Mouse (Mus musculus) limb, embryonic 14.5 days (tissue): Measurements from ENCODE around the gene Prkce. TPM values are rescaled to one million over a fixed set of nuclear protein-coding genes. Genes with fewer than 3 reads are reported as not detected.
A peak's percentile ranks its signal among the peaks of the same experiment; 100 is the strongest.

Experiments used
- ATAC-seq: fragments of 200-750 bp; cut with Nextera tagmentation; 2 replicates; pipeline ENCODE4 v1.8.0; 2017; ENCODE audit warnings: low read depth, moderate number of reproducible peaks, moderate TSS enrichment; ENCODE audit not compliant: low FRiP score
- DNase-seq: peaks from one replicate; pipeline ENCODE4 v3.0.0-alpha.2; 2015; ENCODE audit warnings: low spot score
- H3K27ac ChIP-seq: fragments of 300-500 bp; sonication (generic); replicated peaks from 2 replicates; pipeline ENCODE4 v1.5.1; 2014; ENCODE audit warnings: low read depth, mild to moderate bottlenecking, low read length, moderate library complexity, mixed read lengths
- H3K27me3 ChIP-seq: fragments of 300-500 bp; sonication (generic); 2 replicates; pipeline ENCODE4 v1.6.1; 2014; ENCODE audit warnings: low read length, mixed read lengths; ENCODE audit not compliant: control insufficient read depth, insufficient read depth
- H3K36me3 ChIP-seq: fragments of 300-500 bp; sonication (generic); 2 replicates; pipeline ENCODE4 v1.6.1; 2014; ENCODE audit warnings: mild to moderate bottlenecking, low read length, moderate library complexity, mixed read lengths; ENCODE audit not compliant: control insufficient read depth, insufficient read depth
- H3K4me1 ChIP-seq: fragments of 300-500 bp; sonication (generic); 2 replicates; pipeline ENCODE4 v1.6.1; 2014; ENCODE audit warnings: antibody characterized with exemption, low read length, mixed read lengths; ENCODE audit not compliant: control insufficient read depth, insufficient read depth
- H3K4me2 ChIP-seq: fragments of 300-500 bp; sonication (generic); replicated peaks from 2 replicates; pipeline ENCODE4 v1.6.1; 2014; ENCODE audit warnings: low read depth, mild to moderate bottlenecking, low read length, moderate library complexity; ENCODE audit not compliant: severe bottlenecking
- H3K4me3 ChIP-seq: fragments of 300-500 bp; sonication (generic); replicated peaks from 2 replicates; pipeline ENCODE4 v1.5.1; 2014; ENCODE audit warnings: low read length
- H3K9ac ChIP-seq: fragments of 300-500 bp; sonication (generic); 2 replicates; pipeline ENCODE4 v1.6.1; 2014; ENCODE audit warnings: mild to moderate bottlenecking, low read depth, low read length, moderate library complexity; ENCODE audit not compliant: severe bottlenecking
- H3K9me3 ChIP-seq: fragments of 300-500 bp; sonication (generic); 2 replicates; pipeline ENCODE4 v1.6.1; 2016; ENCODE audit warnings: low read length; ENCODE audit not compliant: control insufficient read depth
- POLR2A ChIP-seq: fragments of 200-500 bp; IDR thresholded peaks from 2 replicates; pipeline ENCODE4 v1.8.0; 2012; ENCODE audit warnings: inconsistent platforms, mild to moderate bottlenecking, moderate library complexity, borderline replicate concordance; ENCODE audit not compliant: insufficient read depth, insufficient read length; ENCODE audit errors: extremely low read depth
- WGBS: fragments of 180-500 bp; shearing (Covaris S2); extraction: QIAGEN DNeasy Blood & Tissue Kit; methylation state at CpG from one replicate; pipeline ENCODE4 v1.1.7; 2014; 5-methylcytosine and 5-hydroxymethylcytosine counted together
- polyA plus RNA-seq, 2 experiments: library from polyadenylated mRNA; depleted of rRNA in 1 of 2; stranded (reverse) in 1 of 2; unstranded in 1 of 2; fragments of >200 nt; fragmentation: Nextera tagmentation in 1 of 2; extraction: Ambion mirVana in 1 of 2; gene quantifications; 2 replicates each; pipeline versions ENCODE4 v1.2.1 to v1.2.3; 2012 to 2014

Gene Prkce
- polyA plus RNA-seq, 2 experiments: 4.7 to 9.3 TPM

GRCm38 (mm10) chr17:86438763-86439162 is 271.2 kb downstream of the Prkce start:
- Histone ChIP-seq H3K4me1 (no peaks in the 10 kb centered on the region), H3K9ac (no peak overlapping the region), H3K27me3 (no peaks in the 10 kb centered on the region), H3K4me3 (no peak overlapping the region), H3K9me3 (no peaks in the 10 kb centered on the region), H3K4me2 (no peak overlapping the region), H3K27ac (no peak overlapping the region), H3K36me3 (no peaks in the 10 kb centered on the region)
- TF ChIP-seq POLR2A: no peak
- no peak for ATAC-seq
- WGBS: 90% methylated on average over 5 of the region's 5 CpGs
- no peak for DNase-seq

GRCm38 (mm10) chr17:86441098-86441497 is 273.5 kb downstream of the Prkce start:
- H3K4me3 ChIP-seq: no peak overlapping the region
- no peaks in the 10 kb centered on the region for H3K36me3 ChIP-seq
- no peak for TF ChIP-seq POLR2A
- 88% methylated on average over 7 of the region's 7 CpGs for WGBS
- 0 out of 2 replicates have a peak, but pooled peaks cover 4% of the 10 kb centered on the region for H3K4me1 ChIP-seq
- no peak overlapping the region for H3K9ac ChIP-seq
- no peak for ATAC-seq
- H3K27ac ChIP-seq: no peak overlapping the region
- H3K27me3 ChIP-seq: no peaks in the 10 kb centered on the region
- H3K9me3 ChIP-seq: no peaks in the 10 kb centered on the region
- no peak overlapping the region for H3K4me2 ChIP-seq
- DNase-seq: no peak

GRCm38 (mm10) chr17:86443886-86444285 is 276.3 kb downstream of the Prkce start:
- ATAC-seq: no peak
- H3K27me3 ChIP-seq: no peaks in the 10 kb centered on the region
- no peak for TF ChIP-seq POLR2A
- WGBS: 82% methylated on average over 7 of the region's 7 CpGs
- no peak overlapping the region for H3K9ac ChIP-seq
- DNase-seq: no peak
- no peak overlapping the region for H3K4me3 ChIP-seq
- no peaks in the 10 kb centered on the region for H3K36me3 ChIP-seq
- 0 out of 2 replicates have a peak, but pooled peaks cover 4% of the 10 kb centered on the region for H3K4me1 ChIP-seq
- no peak overlapping the region for H3K27ac ChIP-seq
- 0 out of 2 replicates have a peak, but pooled peaks cover 4% of the 10 kb centered on the region for H3K9me3 ChIP-seq
- H3K4me2 ChIP-seq: no peak overlapping the region

- WGBS: 37% methylated on average over 15 of the region's 15 CpGs
- ATAC-seq: peak; percentile 71
- H3K27ac ChIP-seq: no peak overlapping the region
Observed at GRCm38 (mm10) chr17:86444578-86445419, 277.2 kb downstream of the Prkce start.

GRCm38 (mm10) chr17:86445420-86445720 is 277.8 kb downstream of the Prkce start:
- Histone ChIP-seq H3K4me2 (no peak overlapping the region), H3K4me1 (0 out of 2 replicates have a peak, but pooled peaks cover 4% of the 10 kb centered on the region), H3K27me3 (no peaks in the 10 kb centered on the region), H3K27ac (no peak overlapping the region), H3K36me3 (no peaks in the 10 kb centered on the region), H3K9me3 (0 out of 2 replicates have a peak, but pooled peaks cover 4% of the 10 kb centered on the region), H3K4me3 (no peak overlapping the region), H3K9ac (no peak overlapping the region)
- no peak for TF ChIP-seq POLR2A
- DNase-seq (no peak), ATAC-seq (no peak)
- 19% methylated on average over 3 of the region's 3 CpGs for WGBS

More at GRCm38 (mm10) chr17:86444578-86445419, 277.2 kb downstream of the Prkce start:
- no peak for TF ChIP-seq POLR2A
- no peaks in the 10 kb centered on the region for H3K36me3 ChIP-seq
- H3K9me3 ChIP-seq: 0 out of 2 replicates have a peak, but pooled peaks cover 4% of the 10 kb centered on the region
- H3K9ac ChIP-seq: no peak overlapping the region
- no peaks in the 10 kb centered on the region for H3K27me3 ChIP-seq
- DNase-seq: peak; percentile 90
- no peak overlapping the region; the same call in 1 of the 2 replicates for H3K4me2 ChIP-seq
- 0 out of 2 replicates have a peak, but pooled peaks cover 4% of the 10 kb centered on the region for H3K4me1 ChIP-seq
- H3K4me3 ChIP-seq: no peak overlapping the region
